ENCODE assay signal across 17 mouse cellular contexts in genomic region chr13:10066829-10067618, GRCm38 (mm10).
A peak's percentile ranks its signal among the peaks of the same experiment; 100 is the strongest.
DNase-seq lines count a peak whose midpoint lies in the region; ATAC-seq lines count a peak whose summit lies in the region.
"Had no signal": no experiment of that assay in that cellular context is flagged by ENCODE, and none has a peak within 500 bp of the region (broad histone marks: within the 10 kb centered on the region; RNA-seq: fewer than 3 reads in every experiment).

No protein-coding gene starts in this region.

- no peaks in the 10 kb centered on the region for H3K27me3 ChIP-seq in hindbrain, embryonic 11.5 days (ENCODE audit: control insufficient read depth, insufficient read depth, low read length)
- H3K27me3 ChIP-seq: embryonic facial prominence, embryonic 13.5 days; hindbrain, embryonic 13.5 days; intestine, embryonic 15.5 days; liver, embryonic 15.5 days had no signal

- H3K4me1 ChIP-seq in hindbrain, embryonic 11.5 days (replicated peaks; ENCODE audit: control insufficient read depth, insufficient read depth, low read length), result no peaks in the 10 kb centered on the region
- H3K4me1 ChIP-seq: embryonic facial prominence, embryonic 13.5 days; liver, embryonic 15.5 days had no signal

- no peak overlapping the region for H3K4me2 ChIP-seq in hindbrain, embryonic 11.5 days (replicated peaks; ENCODE audit: low read depth, low read length)
- H3K4me2 ChIP-seq: embryonic facial prominence, embryonic 13.5 days; hindbrain, embryonic 13.5 days; intestine, embryonic 15.5 days; liver, embryonic 15.5 days had no signal

- H3K9ac ChIP-seq in hindbrain, embryonic 11.5 days (ENCODE audit: low read depth, low read length), result no peak overlapping the region
- H3K9ac ChIP-seq: embryonic facial prominence, embryonic 13.5 days; hindbrain, embryonic 13.5 days; intestine, embryonic 15.5 days; liver, embryonic 15.5 days had no signal

- no peaks in the 10 kb centered on the region for H3K36me3 ChIP-seq in hindbrain, embryonic 11.5 days (ENCODE audit: control insufficient read depth, insufficient read depth, low read length)
- H3K36me3 ChIP-seq: embryonic facial prominence, embryonic 13.5 days; hindbrain, embryonic 13.5 days; intestine, embryonic 15.5 days; liver, embryonic 15.5 days had no signal

- no peak overlapping the region for H3K4me3 ChIP-seq in hindbrain, embryonic 11.5 days (ENCODE audit: low read depth, low read length)
- H3K4me3 ChIP-seq: embryonic facial prominence, embryonic 13.5 days; hindbrain, embryonic 13.5 days; intestine, embryonic 15.5 days; liver, embryonic 15.5 days had no signal

- 89% methylated on average over 12 of the region's 12 CpGs for WGBS in hindbrain, embryonic 11.5 days

- peak; percentile 68 for ATAC-seq in granulocyte monocyte progenitor cell, adult 5-6 weeks (replicated peaks; ENCODE audit: poor library complexity, severe bottlenecking)
- ATAC-seq in hindbrain, embryonic 11.5 days (ENCODE audit: low FRiP score), result no peak
- ATAC-seq: forebrain, embryonic 14.5 days; intestine, embryonic 15.5 days had no signal

- no peak overlapping the region for H3K27ac ChIP-seq in hindbrain, embryonic 11.5 days (ENCODE audit: low read depth, low read length)
- H3K27ac ChIP-seq: embryonic facial prominence, embryonic 13.5 days; hindbrain, embryonic 13.5 days; intestine, embryonic 15.5 days; liver, embryonic 15.5 days had no signal

- no peaks in the 10 kb centered on the region for H3K9me3 ChIP-seq in hindbrain, embryonic 11.5 days (ENCODE audit: control insufficient read depth, low read length)
- H3K9me3 ChIP-seq: embryonic facial prominence, embryonic 13.5 days; hindbrain, embryonic 13.5 days; intestine, embryonic 15.5 days; liver, embryonic 15.5 days had no signal

- peak; percentile 34 to 36 for DNase-seq in lung, adult 18-20 months
- DNase-seq in lung, postnatal 10 days, result no peak
- peak; percentile 42 for DNase-seq in CD4-positive helper T cell, adult 2 months (ENCODE audit: low read depth, low spot score)
- DNase-seq in lung, postnatal 36 days, result peak; percentile 65
- no peak for DNase-seq in cerebellum, adult 11 months
- DNase-seq in hindbrain, embryonic 11.5 days (ENCODE audit: low spot score), result no peak
- DNase-seq in right cerebral cortex, postnatal 14 days, result no peak
- DNase-seq: cerebellum, adult 9-11 months; gastrocnemius, postnatal 25 days; right cerebral cortex, adult 18-20 months; thymus, adult 18-20 months had no signal

Comparison
In these comparisons a context has a peak if more than half of its experiments do, and no peak if none do; other contexts are left out.
1. DNase-seq: peak in lung, adult 18-20 months (2 of 2), CD4-positive helper T cell, adult 2 months (single experiment) and lung, postnatal 36 days (single experiment); none in lung, postnatal 10 days (single experiment), cerebellum, adult 11 months (single experiment), hindbrain, embryonic 11.5 days (single experiment) and right cerebral cortex, postnatal 14 days (single experiment).